Mouse (Mus musculus) retina, adult 2 months (tissue): ENCODE results near the gene Tmem47.

ENCODE experiments used
- DNase-seq: peaks from one replicate; pipeline ENCODE4 v3.0.0-alpha.2; 2012; ENCODE audit warnings: low read depth, low spot score

Tmem47 gene

GRCm38 (mm10) chrX:81070210-81070803 is at the start of gene Tmem47:
Gene Tmem47 (plus strand): TSS chrX:81070698.
- no peak for DNase-seq

- DNase-seq: no peak
Measured at GRCm38 (mm10) chrX:81070804-81071461, 435 bp downstream of the Tmem47 start.

- DNase-seq: no peak
Measured at GRCm38 (mm10) chrX:81071746-81072640, 1.5 kb downstream of the Tmem47 start.

- no peak for DNase-seq
Measured at GRCm38 (mm10) chrX:81072651-81073050, 2.2 kb downstream of the Tmem47 start.

GRCm38 (mm10) chrX:81073834-81074233 is 3.3 kb downstream of the Tmem47 start:
- no peak for DNase-seq

- no peak for DNase-seq
Measured at GRCm38 (mm10) chrX:81078522-81078921, 8.0 kb downstream of the Tmem47 start.

- DNase-seq: no peak
Measured at GRCm38 (mm10) chrX:81080996-81081395, 10.5 kb downstream of the Tmem47 start.

- DNase-seq: no peak
Measured at GRCm38 (mm10) chrX:81085025-81085752, 14.7 kb downstream of the Tmem47 start.

- no peak for DNase-seq
Measured at GRCm38 (mm10) chrX:81147416-81147815, 76.9 kb downstream of the Tmem47 start.
